Mouse (Mus musculus): ENCODE measurements around the gene H2-M10.4. TPM values are rescaled to one million over a fixed set of nuclear protein-coding genes. Genes with fewer than 3 reads are reported as not detected.
"Not testable (repeated sequence)": the region's sequence is repeated elsewhere in the genome, so short reads cannot be mapped to it uniquely, and the experiment has no call there.

The H2-M10.4 gene
- polyA plus RNA-seq (2016; fragmentation: Nextera tagmentation; extraction: Ambion mirVana) = not detected in 2 replicates

GRCm38 (mm10) chr17:36462234-36462633, at the start of gene H2-M10.4:
Gene H2-M10.4 (minus strand): TSS chr17:36462334.
- Histone ChIP-seq H3K4me1 (no peaks in the 10 kb centered on the region), H3K9ac (no peak within 1 kb of the TSS), H3K9me3 (no peaks in the 10 kb centered on the region), H3K4me3 (replicated peaks) (no peak within 1 kb of the TSS), H3K27ac (no peak within 1 kb of the TSS), H3K27me3 (no peaks in the 10 kb centered on the region), H3K4me2 (no peak within 1 kb of the TSS), H3K36me3 (replicated peaks) (no peaks in the 10 kb centered on the region)
- 90% methylated on average over 7 of the region's 7 CpGs for WGBS
- ATAC-seq (ENCODE audit: low FRiP score) = no peak

- Histone ChIP-seq H3K27me3 (no peaks in the 10 kb centered on the region), H3K4me2 (no peak overlapping the region), H3K36me3 (replicated peaks) (no peaks in the 10 kb centered on the region), H3K9ac (no peak overlapping the region), H3K9me3 (no peaks in the 10 kb centered on the region), H3K4me3 (replicated peaks) (no peak overlapping the region), H3K27ac (no peak overlapping the region), H3K4me1 (no peaks in the 10 kb centered on the region)
- ATAC-seq (ENCODE audit: low FRiP score) = no peak
Observed at GRCm38 (mm10) chr17:36503910-36504309, 41.8 kb upstream of the H2-M10.4 start.

DNA sequence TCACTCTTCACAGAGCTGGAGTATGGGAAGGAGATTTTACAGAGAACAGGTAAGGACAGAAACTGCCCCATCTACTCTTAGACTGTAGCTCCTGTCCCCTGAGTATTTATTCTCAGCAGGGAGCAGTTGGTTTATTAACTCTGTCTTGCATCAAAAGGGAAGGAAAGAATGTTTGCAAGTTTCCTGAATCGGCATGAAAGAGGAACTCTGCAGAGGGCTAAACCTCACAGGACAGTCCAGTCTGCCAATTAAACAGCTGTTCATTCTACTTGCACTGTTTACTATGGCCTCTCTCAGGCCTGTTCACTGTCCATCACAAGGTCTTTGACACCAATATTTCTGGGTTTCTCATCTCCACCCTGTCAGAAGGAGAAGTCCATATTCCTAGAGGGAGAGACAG, 38.3 kb upstream of the H2-M10.4 start:
- Histone ChIP-seq H3K27me3 (no peaks in the 10 kb centered on the region), H3K36me3 (replicated peaks) (no peaks in the 10 kb centered on the region), H3K4me1 (no peaks in the 10 kb centered on the region), H3K4me3 (replicated peaks) (no peak overlapping the region), H3K27ac (no peak overlapping the region), H3K9ac (no peak overlapping the region), H3K9me3 (no peaks in the 10 kb centered on the region), H3K4me2 (no peak overlapping the region)
- 60% methylated on average over 1 of the region's 1 CpGs for WGBS
- no peak for ATAC-seq (ENCODE audit: low FRiP score)

DNA sequence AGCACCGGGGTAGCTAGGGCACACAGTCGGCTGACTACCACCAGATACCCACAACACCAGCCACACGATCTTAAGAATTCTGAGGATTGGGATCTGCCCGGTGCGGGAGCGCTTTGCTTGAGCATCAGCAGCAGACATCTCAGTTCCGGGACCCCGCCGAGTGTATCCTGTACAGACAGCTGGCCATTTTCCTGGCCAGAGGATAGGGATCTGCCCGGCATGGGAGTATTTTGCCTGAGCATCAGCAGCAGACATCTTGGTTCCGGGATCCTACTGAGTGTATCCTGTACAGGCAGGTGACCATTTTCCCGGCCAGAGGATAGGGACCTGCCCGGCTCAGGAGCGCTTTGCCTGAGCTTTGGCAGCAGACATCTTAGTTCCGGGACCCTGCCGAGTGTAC, 26.0 kb upstream of the H2-M10.4 start:
- not testable (repeated sequence) for H3K36me3 ChIP-seq (replicated peaks); H3K9me3 ChIP-seq; ATAC-seq (ENCODE audit: low FRiP score); H3K4me2 ChIP-seq; H3K27ac ChIP-seq; H3K4me1 ChIP-seq; H3K27me3 ChIP-seq; H3K4me3 ChIP-seq (replicated peaks); H3K9ac ChIP-seq
- 93% methylated on average over 16 of the region's 16 CpGs for WGBS

DNA sequence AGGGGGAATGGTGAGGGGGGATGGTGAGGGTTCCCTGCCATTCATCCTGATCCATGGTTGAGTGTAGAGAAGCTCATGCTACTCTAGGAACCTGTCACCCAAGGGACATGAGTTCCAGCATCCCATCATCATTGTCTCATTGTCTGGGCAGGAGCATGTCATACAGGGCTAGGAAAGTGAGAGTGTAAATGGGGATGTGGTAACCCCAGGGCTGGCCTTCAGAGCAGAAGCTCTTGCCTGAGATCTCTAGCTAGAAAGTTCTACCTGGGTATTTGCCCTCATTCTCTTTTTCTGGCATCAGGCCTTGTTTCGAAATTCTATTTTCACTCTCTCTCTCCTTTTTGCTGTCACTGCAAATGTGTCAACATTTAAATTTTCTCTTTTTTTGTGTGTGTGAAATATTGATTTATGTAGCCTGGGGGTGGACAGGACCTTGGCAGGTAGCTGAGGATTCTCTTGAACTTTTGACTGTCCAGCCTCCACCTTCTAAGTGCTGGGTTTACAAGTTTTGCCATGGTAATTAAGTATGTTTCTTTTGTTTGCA, 24.6 kb upstream of the H2-M10.4 start:
- 82% methylated on average over 1 of the region's 1 CpGs for WGBS
- H3K9ac ChIP-seq = no peak overlapping the region
- H3K27me3 ChIP-seq = no peaks in the 10 kb centered on the region
- no peaks in the 10 kb centered on the region for H3K9me3 ChIP-seq
- no peak overlapping the region for H3K4me3 ChIP-seq (replicated peaks)
- no peaks in the 10 kb centered on the region for H3K36me3 ChIP-seq (replicated peaks)
- no peak overlapping the region for H3K4me2 ChIP-seq
- no peaks in the 10 kb centered on the region for H3K4me1 ChIP-seq
- no peak overlapping the region for H3K27ac ChIP-seq
- ATAC-seq (ENCODE audit: low FRiP score) = no peak

GRCm38 (mm10) chr17:36483865-36484264, 21.7 kb upstream of the H2-M10.4 start:
- H3K36me3 ChIP-seq (replicated peaks) = no peaks in the 10 kb centered on the region
- H3K9me3 ChIP-seq = no peaks in the 10 kb centered on the region
- ATAC-seq (ENCODE audit: low FRiP score) = no peak
- no peak overlapping the region for H3K27ac ChIP-seq
- H3K4me3 ChIP-seq (replicated peaks) = no peak overlapping the region
- H3K4me2 ChIP-seq = no peak overlapping the region
- no peaks in the 10 kb centered on the region for H3K4me1 ChIP-seq
- no peaks in the 10 kb centered on the region for H3K27me3 ChIP-seq
- 87% methylated on average over 3 of the region's 3 CpGs for WGBS
- no peak overlapping the region for H3K9ac ChIP-seq

- Histone ChIP-seq H3K4me3 (replicated peaks) (no peak overlapping the region), H3K9ac (no peak overlapping the region), H3K27me3 (no peaks in the 10 kb centered on the region), H3K36me3 (replicated peaks) (no peaks in the 10 kb centered on the region), H3K27ac (no peak overlapping the region), H3K4me2 (no peak overlapping the region), H3K9me3 (no peaks in the 10 kb centered on the region), H3K4me1 (no peaks in the 10 kb centered on the region)
- no peak for ATAC-seq (ENCODE audit: low FRiP score)
- 83% methylated on average over 4 of the region's 4 CpGs for WGBS
Observed at GRCm38 (mm10) chr17:36456260-36456659, 5.9 kb downstream of the H2-M10.4 start.

DNA sequence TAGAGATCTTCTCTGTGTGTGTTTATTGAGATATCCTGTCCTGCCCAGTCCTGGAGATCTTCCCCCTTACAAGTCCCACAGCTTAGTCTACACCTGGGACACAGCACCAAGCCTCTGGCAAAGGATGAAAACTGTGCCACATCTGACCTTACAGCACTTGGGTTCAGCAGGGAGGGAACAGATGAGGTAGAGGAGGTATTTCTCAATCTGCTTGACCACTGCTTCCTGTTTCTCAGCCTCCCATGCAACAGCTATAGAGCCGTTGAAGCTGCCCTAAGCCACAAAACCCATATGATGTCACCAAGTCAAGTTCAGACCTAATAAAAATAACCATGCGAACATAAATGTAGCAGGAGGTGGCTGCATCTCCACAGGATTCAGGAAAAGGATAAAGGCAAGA, 30.7 kb downstream of the H2-M10.4 start:
- H3K4me2 ChIP-seq = no peak overlapping the region
- H3K4me1 ChIP-seq = no peaks in the 10 kb centered on the region
- no peak overlapping the region for H3K4me3 ChIP-seq (replicated peaks)
- no peaks in the 10 kb centered on the region for H3K27me3 ChIP-seq
- H3K9me3 ChIP-seq = no peaks in the 10 kb centered on the region
- no peak for ATAC-seq (ENCODE audit: low FRiP score)
- H3K36me3 ChIP-seq (replicated peaks) = no peaks in the 10 kb centered on the region
- H3K9ac ChIP-seq = no peak overlapping the region
- H3K27ac ChIP-seq = no peak overlapping the region
- WGBS = 84% methylated on average over 2 of the region's 2 CpGs

DNA sequence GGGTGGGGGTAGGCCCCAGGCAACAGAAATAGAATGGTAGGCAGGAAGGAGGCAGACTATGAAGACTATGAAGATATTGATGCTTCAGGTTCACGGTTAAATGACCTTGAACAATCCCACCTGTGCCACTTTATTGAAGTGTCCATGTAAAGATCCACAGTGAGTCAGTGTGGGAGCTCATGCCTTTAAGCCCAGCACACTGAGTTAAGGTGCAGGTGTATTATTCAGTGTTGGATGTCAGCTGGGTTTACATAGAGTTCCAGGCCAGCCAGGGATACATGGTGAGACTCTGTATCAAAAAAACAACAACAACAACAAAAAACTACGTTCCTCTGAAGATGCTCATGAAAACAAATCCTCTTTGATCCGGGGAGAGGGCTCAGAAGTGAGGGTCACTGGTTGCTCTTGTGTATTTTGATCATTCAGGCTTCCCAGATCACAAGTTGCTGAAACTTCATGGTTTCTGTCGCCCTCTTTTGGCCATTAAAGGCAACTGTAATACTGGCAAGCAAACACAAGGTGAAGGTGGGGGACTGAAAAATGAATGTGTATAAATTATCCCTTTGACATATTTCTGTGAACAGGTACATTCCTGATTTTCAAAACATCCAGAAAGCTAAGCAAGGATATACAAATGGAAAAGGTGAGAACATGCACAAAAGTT, 43.9 kb downstream of the H2-M10.4 start:
- Histone ChIP-seq H3K27ac (no peak overlapping the region), H3K9ac (no peak overlapping the region), H3K4me3 (replicated peaks) (no peak overlapping the region), H3K4me1 (no peaks in the 10 kb centered on the region), H3K4me2 (no peak overlapping the region), H3K36me3 (replicated peaks) (no peaks in the 10 kb centered on the region), H3K9me3 (no peaks in the 10 kb centered on the region), H3K27me3 (no peaks in the 10 kb centered on the region)
- no peak for ATAC-seq (ENCODE audit: low FRiP score)
- 25% methylated on average over 4 of the region's 4 CpGs for WGBS

- WGBS = 60% methylated on average over 2 of the region's 2 CpGs
- H3K4me1 ChIP-seq = no peaks in the 10 kb centered on the region
- no peaks in the 10 kb centered on the region for H3K27me3 ChIP-seq
- no peak overlapping the region for H3K27ac ChIP-seq
- no peak for ATAC-seq (ENCODE audit: low FRiP score)
- no peak overlapping the region for H3K9ac ChIP-seq
- H3K9me3 ChIP-seq = no peaks in the 10 kb centered on the region
- H3K4me3 ChIP-seq (replicated peaks) = no peak overlapping the region
- H3K4me2 ChIP-seq = no peak overlapping the region
- no peaks in the 10 kb centered on the region for H3K36me3 ChIP-seq (replicated peaks)
Observed at GRCm38 (mm10) chr17:36417416-36417815, 44.7 kb downstream of the H2-M10.4 start.

DNA sequence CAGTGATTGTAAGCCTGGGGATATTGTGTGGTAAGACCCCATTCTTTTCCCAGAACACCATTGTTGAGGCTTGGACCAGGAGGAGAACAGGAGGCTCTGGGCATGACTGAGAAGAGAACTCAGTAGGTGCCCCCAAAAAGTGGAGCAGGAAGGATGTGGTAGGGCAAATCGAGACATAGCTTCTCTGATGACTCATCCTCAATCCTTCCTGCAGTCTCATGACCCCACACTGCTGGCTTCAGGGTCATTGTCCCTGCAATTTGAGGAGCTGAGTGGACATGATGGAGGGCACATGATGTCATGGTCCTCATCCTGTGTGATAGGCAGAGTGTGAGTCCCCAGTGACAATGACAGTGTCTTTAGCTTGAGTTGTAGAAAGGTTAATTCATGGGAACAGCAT, 46.7 kb downstream of the H2-M10.4 start:
- no peak for ATAC-seq (ENCODE audit: low FRiP score)
- no peak overlapping the region for H3K9ac ChIP-seq
- H3K4me2 ChIP-seq = no peak overlapping the region
- 68% methylated on average over 1 of the region's 1 CpGs for WGBS
- no peaks in the 10 kb centered on the region for H3K27me3 ChIP-seq
- H3K4me1 ChIP-seq = no peaks in the 10 kb centered on the region
- no peaks in the 10 kb centered on the region for H3K9me3 ChIP-seq
- H3K36me3 ChIP-seq (replicated peaks) = no peaks in the 10 kb centered on the region
- no peak overlapping the region for H3K27ac ChIP-seq
- no peak overlapping the region for H3K4me3 ChIP-seq (replicated peaks)

GRCm38 (mm10) chr17:36414361-36414760, 47.8 kb downstream of the H2-M10.4 start:
- WGBS = 79% methylated on average over 1 of the region's 1 CpGs

More at GRCm38 (mm10) chr17:36414361-36414760, 47.8 kb downstream of the H2-M10.4 start:
- Histone ChIP-seq H3K4me3 (replicated peaks) (no peak overlapping the region), H3K27ac (no peak overlapping the region), H3K36me3 (replicated peaks) (no peaks in the 10 kb centered on the region), H3K4me1 (no peaks in the 10 kb centered on the region), H3K9ac (no peak overlapping the region), H3K27me3 (no peaks in the 10 kb centered on the region), H3K9me3 (no peaks in the 10 kb centered on the region), H3K4me2 (no peak overlapping the region)
- ATAC-seq (ENCODE audit: low FRiP score) = no peak
